Mouse (Mus musculus): Measurements from ENCODE around the gene Ppara. TPM values are rescaled to one million over a fixed set of nuclear protein-coding genes. Genes with fewer than 3 reads are reported as not detected.

Gene Ppara
- polyA plus RNA-seq, 1 experiment from 2014 or later = 0.78 TPM

DNA sequence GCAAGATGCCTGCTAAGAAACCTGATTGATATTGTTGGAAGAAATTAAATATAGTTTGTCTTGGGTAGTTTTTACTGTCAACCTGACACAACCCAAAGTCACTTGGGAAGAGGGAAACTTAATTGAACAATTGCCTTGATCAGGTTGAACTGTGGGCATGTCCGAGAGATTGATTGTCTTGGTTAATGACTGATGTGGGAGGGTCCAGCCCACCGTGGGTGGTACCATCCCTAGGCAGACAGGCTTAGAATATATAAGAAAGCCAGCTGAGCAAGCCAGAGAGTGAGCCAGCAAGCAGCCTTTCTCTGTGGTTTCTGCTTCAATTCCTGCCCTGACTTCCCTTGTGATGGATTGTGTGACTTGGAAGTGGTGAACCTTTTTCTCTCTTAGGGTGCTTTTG, 17.9 kb downstream of the Ppara start:
- no peak for DNase-seq (ENCODE audit: low spot score)

DNA sequence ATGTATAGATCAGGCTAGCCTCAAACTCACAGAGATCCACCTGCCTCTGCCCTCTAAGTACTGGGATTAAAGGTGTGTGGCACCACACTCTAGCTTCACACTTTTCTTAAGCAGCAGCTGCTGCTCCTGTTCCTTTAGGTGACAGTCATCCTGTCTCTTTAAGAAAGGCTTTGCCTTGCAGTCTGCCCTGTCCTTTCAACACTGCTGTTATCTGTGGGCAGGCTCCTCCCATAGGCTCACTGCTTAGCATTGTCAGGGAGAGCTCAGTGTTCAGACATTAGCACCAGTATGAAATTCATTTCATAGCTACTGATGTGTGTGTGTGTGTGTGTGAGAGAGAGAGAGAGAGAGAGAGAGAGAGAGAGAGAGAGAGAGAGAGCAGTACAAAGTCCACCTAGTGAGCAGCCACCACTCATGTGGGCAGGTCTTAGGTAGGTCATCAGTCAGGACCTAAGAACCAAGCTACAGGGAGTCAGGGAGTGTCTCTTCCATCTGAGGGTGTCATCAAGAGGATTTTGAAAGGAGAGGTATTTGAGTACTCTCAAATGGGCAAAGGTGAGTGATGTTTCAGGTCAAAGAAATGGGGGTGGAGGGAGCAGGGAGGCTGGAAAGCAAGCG, 19.4 kb downstream of the Ppara start:
- Histone ChIP-seq H3K9me3 (replicated peaks) (peaks cover 14% of the 10 kb centered on the region; the same call in 1 of the 2 replicates), H3K4me1 (no peaks in the 10 kb centered on the region), H3K27ac (replicated peaks) (no peak overlapping the region), H3K4me3 (no peak overlapping the region), H3K36me3 (no peaks in the 10 kb centered on the region), H3K27me3 (ENCODE audit: low read depth, poor library complexity, severe bottlenecking) (no peaks in the 10 kb centered on the region)
- WGBS = 83% methylated on average over 1 of the region's 1 CpGs
- DNase-seq (ENCODE audit: low spot score) = no peak

More for the DNA sequence above, 17.9 kb downstream of the Ppara start:
- Histone ChIP-seq H3K27ac (replicated peaks) (no peak overlapping the region), H3K4me3 (no peak overlapping the region), H3K36me3 (no peaks in the 10 kb centered on the region), H3K4me1 (no peaks in the 10 kb centered on the region), H3K9me3 (replicated peaks) (peaks cover 9% of the 10 kb centered on the region; the same call in 1 of the 2 replicates), H3K27me3 (ENCODE audit: low read depth, poor library complexity, severe bottlenecking) (no peaks in the 10 kb centered on the region)
- 77% methylated on average over 2 of the region's 2 CpGs for WGBS

DNA sequence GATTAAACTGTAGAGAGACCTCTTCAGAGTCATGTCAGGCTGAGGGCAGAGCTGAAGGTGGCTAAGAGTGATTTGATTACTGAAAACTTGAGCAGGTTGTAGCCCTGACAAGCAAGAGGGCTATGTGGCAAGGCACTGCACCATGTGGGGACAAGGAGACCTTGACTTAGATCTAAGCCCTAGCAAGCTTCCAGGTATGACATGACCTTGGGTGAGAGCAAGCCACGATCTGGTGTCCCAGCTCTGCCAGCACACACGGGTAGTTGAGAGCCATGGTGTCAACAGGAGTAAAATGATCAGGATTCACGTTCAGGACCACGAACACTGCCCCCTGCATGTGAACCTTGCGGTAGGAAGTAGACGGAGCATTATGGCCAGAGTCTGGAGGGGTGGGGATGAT, 20.4 kb downstream of the Ppara start:
- WGBS = 76% methylated on average over 6 of the region's 6 CpGs

DNA sequence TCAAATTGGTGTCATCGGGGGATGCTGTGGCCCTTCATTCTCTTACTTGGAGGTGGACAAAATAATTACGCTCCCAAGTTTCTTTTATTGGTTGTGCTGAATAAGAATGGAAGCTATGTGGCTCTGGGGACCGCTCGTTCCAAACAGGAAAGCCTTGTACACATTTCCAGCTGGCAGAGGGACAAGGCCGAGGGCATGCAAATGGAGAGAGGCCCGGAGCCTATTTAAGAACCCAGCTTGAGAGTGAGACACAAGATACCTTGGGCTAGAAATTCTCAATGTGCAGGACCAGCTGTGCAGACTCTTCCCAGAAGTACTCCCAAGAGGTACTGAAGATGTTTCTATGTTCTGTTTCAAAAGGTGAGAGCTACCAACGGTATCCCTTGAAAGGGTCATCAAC, 21.8 kb downstream of the Ppara start:
- H3K27ac ChIP-seq (replicated peaks) = no peak overlapping the region
- WGBS = 92% methylated on average over 7 of the region's 7 CpGs
- H3K9me3 ChIP-seq (replicated peaks) = peaks cover 14% of the 10 kb centered on the region; the same call in 1 of the 2 replicates
- no peak for DNase-seq (ENCODE audit: low spot score)
- no peaks in the 10 kb centered on the region for H3K27me3 ChIP-seq (ENCODE audit: low read depth, poor library complexity, severe bottlenecking)
- no peaks in the 10 kb centered on the region for H3K4me1 ChIP-seq
- no peak overlapping the region for H3K4me3 ChIP-seq
- no peaks in the 10 kb centered on the region for H3K36me3 ChIP-seq

More for the DNA sequence above, 20.4 kb downstream of the Ppara start:
- Histone ChIP-seq H3K27ac (replicated peaks) (no peak overlapping the region), H3K36me3 (no peaks in the 10 kb centered on the region), H3K4me1 (no peaks in the 10 kb centered on the region), H3K4me3 (no peak overlapping the region), H3K27me3 (ENCODE audit: low read depth, poor library complexity, severe bottlenecking) (no peaks in the 10 kb centered on the region), H3K9me3 (replicated peaks) (peaks cover 14% of the 10 kb centered on the region; the same call in 1 of the 2 replicates)
- DNase-seq (ENCODE audit: low spot score) = no peak

DNA sequence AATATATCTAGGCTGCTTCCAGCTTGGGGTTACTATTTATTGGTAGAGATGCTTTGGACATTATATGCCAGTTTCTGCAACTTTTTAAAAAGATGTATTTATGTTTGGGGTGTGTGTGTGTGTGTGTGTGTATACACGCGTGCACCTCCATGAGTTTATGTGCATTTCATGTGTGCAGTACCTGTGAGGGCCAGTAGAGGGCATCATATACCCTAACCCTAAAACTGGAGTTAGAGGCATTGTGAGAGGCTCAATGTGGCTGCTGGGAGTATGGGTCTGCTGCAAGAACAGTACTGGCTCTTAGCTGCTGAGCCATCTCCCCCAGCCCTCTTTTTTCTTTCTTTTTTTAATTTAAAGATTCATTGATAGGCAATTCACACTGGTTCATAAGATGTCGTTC, 23.0 kb downstream of the Ppara start:
- Histone ChIP-seq H3K4me3 (no peak overlapping the region), H3K9me3 (replicated peaks) (peaks cover 13% of the 10 kb centered on the region; the same call in 1 of the 2 replicates), H3K27me3 (ENCODE audit: low read depth, poor library complexity, severe bottlenecking) (no peaks in the 10 kb centered on the region), H3K27ac (replicated peaks) (no peak overlapping the region), H3K36me3 (no peaks in the 10 kb centered on the region), H3K4me1 (no peaks in the 10 kb centered on the region)
- DNase-seq (ENCODE audit: low spot score) = no peak
- 99% methylated on average over 3 of the region's 3 CpGs for WGBS

DNA sequence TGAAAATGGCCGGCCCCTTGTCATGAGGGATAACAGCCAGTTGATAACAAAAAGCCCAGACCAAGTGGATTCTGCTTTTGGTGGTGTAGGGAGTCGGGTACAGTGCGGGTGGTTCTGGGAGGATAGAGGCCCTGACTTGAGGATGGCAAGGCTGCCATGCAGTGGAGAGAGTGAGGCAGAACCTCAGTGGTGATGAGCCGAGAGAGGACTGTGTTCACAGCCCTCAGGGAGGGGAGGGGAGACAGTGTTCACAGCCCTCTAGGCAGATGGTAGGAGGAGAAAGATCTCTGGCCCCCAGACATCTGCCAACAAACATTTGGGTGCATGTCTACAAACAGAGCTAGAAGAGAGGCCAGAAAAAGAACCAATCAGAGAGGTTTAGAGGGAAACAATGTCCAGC, 28.0 kb downstream of the Ppara start:
- 86% methylated on average over 4 of the region's 4 CpGs for WGBS

DNA sequence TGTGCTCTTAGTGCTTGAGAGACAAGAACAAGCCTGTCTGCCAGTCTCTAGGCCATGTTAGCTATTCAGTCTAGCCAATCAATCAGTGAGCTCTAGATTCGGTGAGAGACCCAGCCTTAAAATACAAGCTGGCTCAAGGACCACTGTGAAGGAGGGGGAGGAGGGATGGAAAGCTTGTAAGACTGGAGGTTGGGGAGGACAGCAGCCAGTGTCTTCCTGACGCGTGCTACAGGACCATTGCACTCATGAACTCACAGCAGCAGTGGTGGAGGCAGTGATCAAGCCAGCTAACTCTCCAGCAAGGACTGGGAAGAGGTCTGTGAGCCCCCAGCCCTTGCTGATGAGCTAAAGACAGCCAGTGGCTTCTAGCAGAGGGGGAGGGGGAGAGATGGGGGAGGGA, 30.2 kb downstream of the Ppara start:
- Histone ChIP-seq H3K4me3 (no peak overlapping the region), H3K4me1 (no peaks in the 10 kb centered on the region), H3K27ac (replicated peaks) (no peak overlapping the region), H3K9me3 (replicated peaks) (no peaks in the 10 kb centered on the region), H3K36me3 (no peaks in the 10 kb centered on the region), H3K27me3 (ENCODE audit: low read depth, poor library complexity, severe bottlenecking) (no peaks in the 10 kb centered on the region)
- 47% methylated on average over 3 of the region's 3 CpGs for WGBS
- no peak for DNase-seq (ENCODE audit: low spot score)

More for the DNA sequence above, 28.0 kb downstream of the Ppara start:
- Histone ChIP-seq H3K4me3 (no peak overlapping the region), H3K36me3 (no peaks in the 10 kb centered on the region), H3K9me3 (replicated peaks) (peaks cover 5% of the 10 kb centered on the region; the same call in 1 of the 2 replicates), H3K27ac (replicated peaks) (no peak overlapping the region), H3K27me3 (ENCODE audit: low read depth, poor library complexity, severe bottlenecking) (no peaks in the 10 kb centered on the region), H3K4me1 (no peaks in the 10 kb centered on the region)
- no peak for DNase-seq (ENCODE audit: low spot score)

DNA sequence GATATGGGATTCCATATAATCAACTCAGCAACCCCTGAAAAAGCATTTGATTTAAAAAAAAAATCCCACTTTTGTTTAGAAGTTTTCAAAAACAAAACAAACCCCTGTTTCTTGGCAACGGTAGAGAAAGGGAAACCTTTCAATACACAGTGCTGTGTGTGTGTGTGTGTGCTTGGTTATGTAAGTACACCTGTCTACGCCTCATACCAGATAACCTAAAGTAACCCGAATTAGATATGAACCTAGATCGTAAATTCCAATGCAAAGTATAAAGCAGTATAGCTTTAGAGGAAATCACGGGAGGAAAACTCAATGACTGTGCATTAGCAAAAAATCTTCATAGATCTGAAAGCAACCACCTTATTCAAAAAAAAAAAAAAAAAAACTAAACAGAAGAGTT, 31.9 kb downstream of the Ppara start:
- DNase-seq (ENCODE audit: low spot score) = no peak
- WGBS = 94% methylated on average over 5 of the region's 5 CpGs
- Histone ChIP-seq H3K27me3 (ENCODE audit: low read depth, poor library complexity, severe bottlenecking) (no peaks in the 10 kb centered on the region), H3K36me3 (no peaks in the 10 kb centered on the region), H3K27ac (replicated peaks) (no peak overlapping the region), H3K4me3 (no peak overlapping the region), H3K4me1 (no peaks in the 10 kb centered on the region), H3K9me3 (replicated peaks) (no peaks in the 10 kb centered on the region)

DNA sequence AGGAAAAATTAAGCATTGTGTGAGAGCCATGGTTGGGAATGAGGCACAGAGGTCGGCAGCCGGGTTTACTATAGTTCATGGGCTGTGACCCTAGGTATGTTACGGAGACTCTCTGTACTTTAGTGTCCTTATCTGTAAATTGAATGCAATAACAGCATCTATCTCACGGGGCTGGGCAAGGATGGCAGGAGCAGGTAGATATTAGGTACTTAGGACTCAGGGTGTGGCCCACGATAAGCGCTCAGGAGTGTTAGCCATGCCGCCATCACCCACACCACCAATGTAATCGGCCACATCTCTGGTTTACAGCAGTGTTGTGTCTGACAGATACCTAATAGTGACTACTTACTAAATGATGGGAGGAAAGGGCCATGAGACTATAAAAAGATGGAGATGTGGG, 34.2 kb downstream of the Ppara start:
- Histone ChIP-seq H3K9me3 (replicated peaks) (no peaks in the 10 kb centered on the region), H3K4me1 (no peaks in the 10 kb centered on the region), H3K4me3 (no peak overlapping the region), H3K27ac (replicated peaks) (no peak overlapping the region), H3K36me3 (no peaks in the 10 kb centered on the region), H3K27me3 (ENCODE audit: low read depth, poor library complexity, severe bottlenecking) (no peaks in the 10 kb centered on the region)
- no peak for DNase-seq (ENCODE audit: low spot score)
- WGBS = 90% methylated on average over 8 of the region's 8 CpGs

DNA sequence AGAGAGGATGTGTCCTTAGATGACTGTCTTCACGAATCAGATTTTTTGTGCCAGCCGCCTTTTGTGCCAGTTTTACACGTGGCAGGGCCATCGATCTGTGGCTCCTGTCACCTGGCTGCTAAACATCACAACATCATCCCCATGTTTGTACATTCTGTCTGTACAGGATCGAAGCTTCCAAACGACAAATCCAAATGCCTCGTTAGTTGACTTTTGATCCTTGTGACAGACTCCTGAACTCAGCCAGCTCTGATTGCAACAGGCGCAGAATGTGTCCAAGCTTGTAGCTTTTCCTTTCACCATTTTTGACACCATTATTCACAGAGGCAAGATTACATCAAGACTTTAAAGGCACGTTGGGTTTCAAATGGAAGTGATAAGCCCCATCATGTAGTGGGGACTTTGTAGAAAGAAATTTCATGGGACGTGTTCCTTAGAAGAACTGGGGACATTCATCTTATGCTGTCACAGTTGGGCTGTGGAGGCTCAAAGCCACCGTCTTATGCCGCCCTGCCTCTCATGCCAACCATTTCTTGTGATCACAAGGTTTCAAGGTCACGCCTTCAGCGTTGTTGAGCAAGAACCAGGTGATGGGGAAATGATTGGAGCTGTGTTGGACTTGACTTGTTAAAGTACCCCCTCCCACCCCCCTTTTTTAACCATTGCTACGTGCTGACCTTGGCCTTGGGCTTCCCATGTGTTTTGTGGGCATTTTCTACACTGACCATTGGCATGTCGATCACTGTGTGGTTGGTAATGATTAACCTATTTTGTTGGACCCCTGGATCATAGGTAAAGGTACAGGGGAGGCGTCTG, 36.7 kb downstream of the Ppara start:
- no peak for DNase-seq (ENCODE audit: low spot score)
- H3K9me3 ChIP-seq (replicated peaks) = no peaks in the 10 kb centered on the region
- H3K4me1 ChIP-seq = no peaks in the 10 kb centered on the region
- no peak overlapping the region for H3K4me3 ChIP-seq
- H3K27me3 ChIP-seq (ENCODE audit: low read depth, poor library complexity, severe bottlenecking) = no peaks in the 10 kb centered on the region
- H3K36me3 ChIP-seq = no peaks in the 10 kb centered on the region
- WGBS = 86% methylated on average over 17 of the region's 17 CpGs
- no peak overlapping the region for H3K27ac ChIP-seq (replicated peaks)

DNA sequence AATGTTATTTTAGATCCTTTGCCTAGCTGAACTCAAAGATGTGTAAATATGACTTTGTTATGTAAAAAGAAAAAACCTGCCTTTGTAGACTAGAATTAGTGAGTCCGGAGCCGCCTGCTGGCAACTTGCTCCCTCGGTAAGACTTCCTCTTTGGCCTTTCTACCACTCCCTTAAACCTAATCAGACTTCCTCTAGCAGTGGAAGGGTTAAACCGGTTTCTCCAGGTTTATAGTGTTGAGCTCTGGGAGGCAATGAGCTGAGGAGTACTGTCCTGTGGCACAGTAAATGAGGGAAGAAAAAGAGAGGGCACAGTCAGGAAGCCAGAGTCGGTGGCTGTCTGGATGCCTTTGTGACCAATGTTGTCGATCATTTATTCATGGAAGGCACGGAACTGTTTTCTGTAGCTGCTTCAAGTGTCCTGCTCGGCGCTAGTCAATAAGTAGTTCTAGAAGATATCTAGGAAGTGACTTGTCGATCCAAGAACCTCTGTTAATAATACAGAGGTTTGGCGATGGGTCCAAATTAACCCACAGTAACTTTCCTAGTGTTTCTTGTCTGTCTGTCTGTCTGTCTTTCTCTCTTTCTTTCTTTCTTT, 37.5 kb downstream of the Ppara start:
- Histone ChIP-seq H3K27me3 (ENCODE audit: low read depth, poor library complexity, severe bottlenecking) (no peaks in the 10 kb centered on the region), H3K27ac (replicated peaks) (no peak overlapping the region), H3K9me3 (replicated peaks) (no peaks in the 10 kb centered on the region), H3K4me3 (no peak overlapping the region), H3K4me1 (no peaks in the 10 kb centered on the region), H3K36me3 (no peaks in the 10 kb centered on the region)
- no peak for DNase-seq (ENCODE audit: low spot score)
- 81% methylated on average over 11 of the region's 11 CpGs for WGBS

DNA sequence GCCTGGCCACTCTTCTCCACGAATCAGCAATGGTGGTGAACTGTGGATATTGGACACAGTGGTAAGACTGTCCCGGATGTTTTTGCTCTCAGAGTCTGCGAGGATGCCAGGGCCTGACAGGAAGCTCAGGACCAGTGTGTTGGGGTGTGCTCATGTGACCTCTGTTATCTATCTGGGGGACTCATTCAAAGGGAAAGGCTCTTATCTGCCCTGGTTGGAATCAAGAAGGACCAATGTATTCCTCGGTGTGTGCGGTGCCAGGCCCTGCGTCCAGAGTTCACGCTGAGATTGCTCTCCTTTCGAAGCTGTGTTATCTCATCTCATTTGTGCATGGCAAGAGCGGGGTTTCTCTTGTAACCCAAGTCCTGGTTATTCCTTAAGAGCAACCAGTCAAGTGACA, 39.6 kb downstream of the Ppara start:
- Histone ChIP-seq H3K27me3 (ENCODE audit: low read depth, poor library complexity, severe bottlenecking) (no peaks in the 10 kb centered on the region), H3K9me3 (replicated peaks) (no peaks in the 10 kb centered on the region), H3K4me1 (no peaks in the 10 kb centered on the region), H3K4me3 (no peak overlapping the region), H3K36me3 (no peaks in the 10 kb centered on the region), H3K27ac (replicated peaks) (no peak overlapping the region)
- 92% methylated on average over 9 of the region's 9 CpGs for WGBS
- no peak for DNase-seq (ENCODE audit: low spot score)

DNA sequence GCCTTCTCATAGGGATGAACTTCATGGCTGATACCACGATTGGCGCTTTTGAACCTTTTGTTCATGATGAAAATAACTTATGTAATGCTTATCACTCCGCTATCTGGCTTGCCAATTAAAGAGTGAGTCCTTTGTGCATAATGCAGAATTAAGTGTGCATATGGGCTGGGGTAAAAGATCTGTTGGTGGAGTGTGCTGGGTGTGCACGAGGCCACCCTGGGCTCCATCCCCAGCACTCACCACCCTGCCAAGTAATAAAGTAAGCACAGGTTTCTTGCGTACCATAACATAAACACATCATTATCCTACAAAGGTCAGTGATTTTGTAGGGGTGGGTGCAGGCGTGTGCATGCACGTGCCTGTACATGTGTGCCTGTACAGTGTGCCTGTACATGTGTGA, 40.2 kb downstream of the Ppara start:
- Histone ChIP-seq H3K9me3 (replicated peaks) (no peaks in the 10 kb centered on the region), H3K27me3 (ENCODE audit: low read depth, poor library complexity, severe bottlenecking) (no peaks in the 10 kb centered on the region), H3K36me3 (no peaks in the 10 kb centered on the region), H3K4me1 (no peaks in the 10 kb centered on the region), H3K27ac (replicated peaks) (no peak overlapping the region), H3K4me3 (no peak overlapping the region)
- 89% methylated on average over 7 of the region's 7 CpGs for WGBS
- DNase-seq (ENCODE audit: low spot score) = no peak
